Mouse (Mus musculus): ENCODE measurements at regions not wholly inside any gene's neighbourhood (a gene's known extent, or its start where the extent isn't known, plus 50 kb on each side); places are given as distances from the start of the nearest gene placed in this dataset.

DNA sequence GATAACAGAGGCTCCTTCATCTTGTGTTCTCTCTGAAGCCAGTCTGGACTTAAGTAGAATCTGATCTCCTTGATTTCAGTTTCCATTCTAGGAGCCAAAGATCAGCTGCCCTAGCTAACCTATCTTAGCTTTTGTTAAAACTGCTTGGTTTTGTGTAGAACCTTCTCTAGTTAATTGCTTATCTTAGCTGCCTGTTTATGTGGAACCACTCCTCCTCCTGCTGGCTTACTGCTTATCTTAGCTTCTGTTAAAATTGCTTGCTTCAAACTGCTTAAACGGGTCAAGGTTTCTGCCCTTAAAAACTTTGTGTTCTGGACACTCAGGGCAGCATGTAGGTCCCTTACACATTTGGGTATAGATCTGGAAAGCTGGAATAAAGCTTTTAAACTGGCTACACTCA lies 133.7 kb upstream of the Mocs2 start:
- no peaks in the 10 kb centered on the region for H3K27me3 ChIP-seq (ENCODE audit: control insufficient read depth in 1 of 2, insufficient read depth in 2 of 2, low read length in 2 of 2)
- H3K9ac ChIP-seq (ENCODE audit: control insufficient read depth, low read depth, low read length, poor library complexity, severe bottlenecking): no peak overlapping the region
- H3K36me3 ChIP-seq (ENCODE audit: control insufficient read depth in 1 of 2, insufficient read depth in 2 of 2, low read length in 2 of 2): peaks cover 0 to 7% of the 10 kb centered on the region in 2 experiments; a peak in 2 of 4 replicates
- H3K4me1 ChIP-seq (ENCODE audit: control insufficient read depth in 1 of 2, insufficient read depth in 2 of 2, low read length in 2 of 2): peaks cover 0 to 12% of the 10 kb centered on the region in 2 experiments; a peak in 3 of 4 replicates
- H3K4me3 ChIP-seq (ENCODE audit: control insufficient read depth in 1 of 2, insufficient read depth in 1 of 2, low read depth in 2 of 2, low read length in 2 of 2): no peak overlapping the region
- no peak overlapping the region for H3K27ac ChIP-seq (ENCODE audit: control insufficient read depth, low read depth, low read length)
- H3K9me3 ChIP-seq (replicated peaks; ENCODE audit: insufficient read depth, low read length): no peaks in the 10 kb centered on the region
- peak; percentile 40 for DNase-seq (ENCODE audit: low read depth, low spot score)
- no peaks in the 10 kb centered on the region for H3K79me2 ChIP-seq (ENCODE audit: control insufficient read depth, insufficient read depth, low read length, poor library complexity)
- no peak for TF ChIP-seq TCF12 (IDR thresholded peaks at IDR 0.05; ENCODE audit: low read depth, low read length)
- no peak for TF ChIP-seq CHD2 (IDR thresholded peaks at IDR 0.05; ENCODE audit: low read length)
- no peak for TF ChIP-seq MXI1 (IDR thresholded peaks at IDR 0.05; ENCODE audit: low read depth, low read length)
- TF ChIP-seq EP300 (IDR thresholded peaks at IDR 0.05; ENCODE audit: low read depth in 1 of 2, low read length in 2 of 2): peak; percentile 34 to 65; a peak in 3 of 4 replicates
- TF ChIP-seq MAFK (IDR thresholded peaks at IDR 0.05; ENCODE audit: borderline replicate concordance, low read depth, low read length): no peak
- peak; percentile 58; the same call in 1 of the 2 replicates for TF ChIP-seq TBP (IDR thresholded peaks at IDR 0.05; ENCODE audit: low read depth, low read length)
- TF ChIP-seq ZC3H11A (IDR thresholded peaks at IDR 0.05; ENCODE audit: low read depth, low read length): no peak
- no peak for TF ChIP-seq E2F4 (IDR thresholded peaks at IDR 0.05; ENCODE audit: borderline replicate concordance, low read depth, low read length)
- no peak for TF ChIP-seq GABPA (IDR thresholded peaks at IDR 0.05; ENCODE audit: low read depth, low read length)
- no peak for TF ChIP-seq BHLHE40 (IDR thresholded peaks at IDR 0.05; ENCODE audit: borderline replicate concordance, low read depth, low read length)
- no peak for TF ChIP-seq ZMIZ1 (IDR thresholded peaks at IDR 0.05; ENCODE audit: low read depth, low read length)
- TF ChIP-seq SMC3 (IDR thresholded peaks at IDR 0.05; ENCODE audit: low read depth, low read length): peak; percentile 29; the same call in 1 of the 2 replicates
- no peak for TF ChIP-seq USF2 (IDR thresholded peaks at IDR 0.05; ENCODE audit: borderline replicate concordance in 1 of 2, insufficient read depth in 1 of 2, low read depth in 1 of 2, low read length in 2 of 2)
- TF ChIP-seq ZNF384 (IDR thresholded peaks at IDR 0.05; ENCODE audit: low read depth, low read length): no peak
- TF ChIP-seq RAD21 (IDR thresholded peaks at IDR 0.05; ENCODE audit: low read depth, low read length): peak; percentile 23
- TF ChIP-seq ZKSCAN1 (IDR thresholded peaks at IDR 0.05; ENCODE audit: low read depth, low read length): no peak
- TF ChIP-seq POLR2A (IDR thresholded peaks at IDR 0.05; ENCODE audit: control insufficient read depth in 1 of 2, insufficient read depth in 1 of 2, low read depth in 1 of 2, low read length in 2 of 2, poor library complexity in 1 of 2): no peak
- no peak for TF ChIP-seq USF1 (IDR thresholded peaks at IDR 0.05; ENCODE audit: low read depth, low read length)
- TF ChIP-seq MYC (IDR thresholded peaks at IDR 0.05; ENCODE audit: low read depth, low read length): no peak
- no peak for TF ChIP-seq POLR2AphosphoS2 (IDR thresholded peaks at IDR 0.05; ENCODE audit: low read length)
- TF ChIP-seq MAZ (IDR thresholded peaks at IDR 0.05; ENCODE audit: low read depth, low read length): no peak
- TF ChIP-seq CHD1 (IDR thresholded peaks at IDR 0.05; ENCODE audit: low read depth, low read length): no peak
- no peak for TF ChIP-seq HCFC1 (IDR thresholded peaks at IDR 0.05; ENCODE audit: low read depth, low read length)
- TF ChIP-seq ELF1 (IDR thresholded peaks at IDR 0.05; ENCODE audit: low read depth, low read length): no peak
- no peak for TF ChIP-seq SIN3A (IDR thresholded peaks at IDR 0.05; ENCODE audit: low read length)
- TF ChIP-seq MAX (IDR thresholded peaks at IDR 0.05; ENCODE audit: low read length): no peak
- no peak for TF ChIP-seq POLR2AphosphoS5 (IDR thresholded peaks at IDR 0.05; ENCODE audit: borderline replicate concordance, low read depth, low read length)
- TF ChIP-seq GATA1 (IDR thresholded peaks at IDR 0.05; ENCODE audit: low read depth, low read length): peak; percentile 72
- TF ChIP-seq UBTF (IDR thresholded peaks at IDR 0.05; ENCODE audit: borderline replicate concordance, insufficient read depth, low read depth, low read length): no peak
- TF ChIP-seq NRF1 (IDR thresholded peaks at IDR 0.05; ENCODE audit: insufficient read depth, low read depth, low read length, poor library complexity, severe bottlenecking): no peak
- TF ChIP-seq JUND (IDR thresholded peaks at IDR 0.05; ENCODE audit: low read depth, low read length): no peak
- no peak for TF ChIP-seq RCOR1 (IDR thresholded peaks at IDR 0.05; ENCODE audit: low read depth, low read length)
- no peak for TF ChIP-seq NELFE (IDR thresholded peaks at IDR 0.05; ENCODE audit: low read depth, low read length)
- no peak for TF ChIP-seq CTCF (IDR thresholded peaks at IDR 0.05 in 2 of 3, conservative IDR thresholded peaks at IDR 0.05 in 1 of 3; ENCODE audit: control insufficient read depth in 1 of 3, insufficient read depth in 1 of 3, low read depth in 2 of 3, low read length in 3 of 3, poor library complexity in 1 of 3, severe bottlenecking in 1 of 3)
- TF ChIP-seq ETS1 (IDR thresholded peaks at IDR 0.05; ENCODE audit: low read depth, low read length): 0 out of 2 replicates have a peak, but pooled peaks have one; percentile 21
- TF ChIP-seq KAT2A (conservative IDR thresholded peaks at IDR 0.05; ENCODE audit: low read depth, low read length): no peak
- TF ChIP-seq MYB (IDR thresholded peaks at IDR 0.05; ENCODE audit: low read depth, low read length): no peak
- TF ChIP-seq MEF2A (IDR thresholded peaks at IDR 0.05; ENCODE audit: extremely low read depth, insufficient replicate concordance, low read depth, low read length, poor library complexity, severe bottlenecking): no peak

Data from MEL (cell line).